Mouse (Mus musculus) brain, embryonic 14.5 days (tissue): ENCODE measurements around the gene Tvp23b.

Experiments used
- CTCF ChIP-seq: fragments of 200-500 bp; IDR thresholded peaks from 2 replicates; pipeline ENCODE4 v1.5.1; 2012; ENCODE audit warnings: inconsistent platforms, mild to moderate bottlenecking, moderate library complexity, borderline replicate concordance; ENCODE audit not compliant: insufficient read depth, insufficient read length; ENCODE audit errors: extremely low read depth
- POLR2A ChIP-seq: fragments of 200-500 bp; IDR thresholded peaks from 2 replicates; pipeline ENCODE4 v1.6.1; 2012; ENCODE audit warnings: mild to moderate bottlenecking, inconsistent platforms, borderline replicate concordance; ENCODE audit not compliant: poor library complexity, insufficient read depth, insufficient read length, severe bottlenecking; ENCODE audit errors: extremely low read depth

GRCm38 (mm10) chr11:62866685-62867084 is 12.6 kb upstream of the Tvp23b start:
- TF ChIP-seq POLR2A (no peak), CTCF (no peak)
